Comparison of ENCODE assay signal across 15 mouse cellular contexts in the genomic region with DNA sequence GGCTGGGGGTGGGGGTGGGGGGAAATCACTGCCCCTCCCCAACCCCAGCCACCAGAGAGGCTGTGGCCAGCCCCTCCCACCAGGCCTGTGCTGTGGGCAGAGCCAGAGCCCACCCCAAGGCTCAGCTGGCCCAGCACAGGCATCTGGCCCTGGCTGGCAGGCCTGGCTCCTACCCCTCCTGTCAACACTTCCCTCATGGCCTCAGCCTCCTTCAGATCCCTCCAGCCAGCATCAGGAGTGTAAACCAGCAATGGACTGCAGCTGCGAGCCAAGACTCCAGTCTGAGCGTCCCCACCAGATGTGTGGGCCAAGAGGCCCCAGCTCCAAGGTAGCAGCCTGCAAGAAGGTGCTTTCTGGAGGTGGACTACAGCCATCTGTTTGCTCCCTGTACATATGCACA.
DNase-seq lines count a peak whose midpoint lies in the region; ATAC-seq lines count a peak whose summit lies in the region.
"Had no signal": no experiment of that assay in that cellular context is flagged by ENCODE, and none has a peak within 500 bp of the region (broad histone marks: within the 10 kb centered on the region; RNA-seq: fewer than 3 reads in every experiment).

No protein-coding gene starts in this region.

- no peak for DNase-seq in heart, adult 8-10 months (ENCODE audit: low spot score)
- peak; percentile 36 for DNase-seq in lung, postnatal 10 days
- DNase-seq in lung, postnatal 36 days: no peak
- DNase-seq in forebrain, embryonic 10.5 days (ENCODE audit: extremely low spot score, low spot score): no peak
- DNase-seq: B cell, adult 2 months; cerebellum, adult 11 months; kidney, adult 2 months; liver, postnatal 0 days; midbrain, embryonic 14.5 days; thymus, postnatal 36 days had no signal

- no peak overlapping the region for H3K4me2 ChIP-seq in heart, embryonic 13.5 days
- no peak overlapping the region for H3K4me2 ChIP-seq in heart, embryonic 16.5 days (ENCODE audit: low read depth, low read length)
- H3K4me2 ChIP-seq in stomach, embryonic 15.5 days: no peak overlapping the region

- H3K36me3 ChIP-seq in heart, embryonic 13.5 days: no peaks in the 10 kb centered on the region
- H3K36me3 ChIP-seq in heart, embryonic 16.5 days (ENCODE audit: control insufficient read depth, insufficient read depth): no peaks in the 10 kb centered on the region
- H3K36me3 ChIP-seq in stomach, embryonic 15.5 days: no peaks in the 10 kb centered on the region
- no peaks in the 10 kb centered on the region for H3K36me3 ChIP-seq in forebrain, embryonic 10.5 days (replicated peaks)

- H3K4me1 ChIP-seq in heart, embryonic 13.5 days: peaks cover 37% of the 10 kb centered on the region
- peaks cover 11% of the 10 kb centered on the region; the same call in 1 of the 2 replicates for H3K4me1 ChIP-seq in heart, embryonic 16.5 days (ENCODE audit: control insufficient read depth, insufficient read depth, low read length)
- peaks cover 11% of the 10 kb centered on the region; the same call in 1 of the 2 replicates for H3K4me1 ChIP-seq in stomach, embryonic 15.5 days
- H3K4me1 ChIP-seq in forebrain, embryonic 10.5 days: peaks cover 26% of the 10 kb centered on the region

- H3K4me3 ChIP-seq in heart, embryonic 13.5 days: no peak overlapping the region
- H3K4me3 ChIP-seq in heart, embryonic 16.5 days (ENCODE audit: low read length): no peak overlapping the region
- H3K4me3 ChIP-seq in stomach, embryonic 15.5 days (replicated peaks): no peak overlapping the region
- no peak overlapping the region for H3K4me3 ChIP-seq in forebrain, embryonic 10.5 days
- H3K4me3 ChIP-seq: layer of hippocampus, adult 2 months had no signal

- peak; percentile 67; the same call in 1 of the 2 replicates for ATAC-seq in heart, embryonic 13.5 days (ENCODE audit: extremely low read depth, insufficient number of reproducible peaks, low FRiP score, low TSS enrichment)
- peak; percentile 90 for ATAC-seq in heart, embryonic 16.5 days (replicated peaks; ENCODE audit: extremely low read depth, insufficient read depth, low FRiP score)
- peak; percentile 16; the same call in 1 of the 2 replicates for ATAC-seq in stomach, embryonic 15.5 days (ENCODE audit: insufficient read depth, low FRiP score, low read depth)
- ATAC-seq in inflammation-experienced regulatory T-cells, adult 6 months: no peak
- ATAC-seq: liver, postnatal 0 days had no signal

- H3K9me3 ChIP-seq in heart, embryonic 13.5 days: no peaks in the 10 kb centered on the region
- H3K9me3 ChIP-seq in heart, embryonic 16.5 days (replicated peaks; ENCODE audit: control insufficient read depth, low read length): no peaks in the 10 kb centered on the region
- no peaks in the 10 kb centered on the region for H3K9me3 ChIP-seq in stomach, embryonic 15.5 days
- H3K9me3 ChIP-seq in forebrain, embryonic 10.5 days: no peaks in the 10 kb centered on the region

- H3K27ac ChIP-seq in heart, embryonic 13.5 days (replicated peaks): peak overlapping the region; percentile 71
- H3K27ac ChIP-seq in heart, embryonic 16.5 days (ENCODE audit: low read length): peak overlapping the region; percentile 71
- peak overlapping the region; percentile 35 for H3K27ac ChIP-seq in stomach, embryonic 15.5 days
- no peak overlapping the region for H3K27ac ChIP-seq in forebrain, embryonic 10.5 days
- H3K27ac ChIP-seq: layer of hippocampus, adult 2 months had no signal

- 19% methylated on average over 2 of the region's 2 CpGs for WGBS in heart, embryonic 13.5 days
- whole genome bisulfite sequencing in heart, embryonic 16.5 days: 11% methylated on average over 2 of the region's 2 CpGs
- WGBS in stomach, embryonic 15.5 days: 61% methylated on average over 2 of the region's 2 CpGs
- WGBS in forebrain, embryonic 10.5 days: 80% methylated on average over 2 of the region's 2 CpGs

- H3K9ac ChIP-seq in heart, embryonic 13.5 days: peak overlapping the region; percentile 56; the same call in 1 of the 2 replicates
- no peak overlapping the region for H3K9ac ChIP-seq in heart, embryonic 16.5 days (ENCODE audit: low read length)
- no peak overlapping the region for H3K9ac ChIP-seq in stomach, embryonic 15.5 days
- H3K9ac ChIP-seq: liver, postnatal 0 days had no signal

- no peaks in the 10 kb centered on the region for H3K27me3 ChIP-seq in heart, embryonic 13.5 days (replicated peaks)
- H3K27me3 ChIP-seq in heart, embryonic 16.5 days (ENCODE audit: control insufficient read depth, insufficient read depth, low read length): no peaks in the 10 kb centered on the region
- H3K27me3 ChIP-seq in stomach, embryonic 15.5 days (replicated peaks): no peaks in the 10 kb centered on the region
- no peaks in the 10 kb centered on the region for H3K27me3 ChIP-seq in forebrain, embryonic 10.5 days (ENCODE audit: poor library complexity, severe bottlenecking)
